ENCODE assay signal across 14 mouse cellular contexts in the genomic region with DNA sequence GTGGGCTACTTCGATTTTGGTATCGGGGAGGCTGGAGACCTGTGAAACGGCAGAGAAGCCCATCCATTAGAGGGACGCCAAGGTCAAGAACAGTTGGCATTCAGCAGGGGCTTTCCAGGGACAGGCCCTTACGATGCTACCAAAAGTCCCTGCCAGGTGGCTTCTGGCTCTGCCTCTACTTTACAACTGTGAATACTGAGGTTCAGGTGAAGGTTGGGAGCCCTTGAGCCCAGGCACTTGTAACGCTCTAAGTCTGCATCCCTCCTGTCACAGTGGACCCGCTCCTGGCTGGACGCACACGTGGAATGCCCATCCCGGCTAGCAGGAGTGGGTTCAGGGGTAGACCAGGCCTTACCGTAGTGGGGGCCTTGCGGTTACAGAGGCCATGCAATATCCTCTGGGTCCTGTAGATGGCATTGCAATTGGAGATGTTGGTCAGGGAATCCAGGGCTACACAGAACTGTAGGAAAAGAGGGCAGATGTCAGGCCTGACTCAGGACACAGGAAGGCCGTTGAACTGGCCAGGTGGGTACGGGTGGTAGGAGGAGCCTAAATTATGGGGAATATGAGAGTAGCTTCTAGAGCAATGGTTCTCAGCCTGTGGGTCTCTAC. TPM values are rescaled to one million over a fixed set of nuclear protein-coding genes. Genes with fewer than 3 reads are reported as not detected.
DNase-seq lines count a peak whose midpoint lies in the region; ATAC-seq and TF ChIP-seq lines count a peak whose summit lies in the region.
"Had no signal": no experiment of that assay in that cellular context is flagged by ENCODE, and none has a peak within 500 bp of the region (broad histone marks: within the 10 kb centered on the region; RNA-seq: fewer than 3 reads in every experiment).

No protein-coding gene starts in this region.

- DNase-seq in kidney, postnatal 10 days, result peak; percentile 31
- no peak for DNase-seq in kidney, adult 8-10 months
- no peak for DNase-seq in CH12.LX (ENCODE audit: extremely low read depth)
- DNase-seq in ES-E14 (ENCODE audit: low read depth, low spot score), result peak; percentile 35
- DNase-seq in adrenal gland, postnatal 25 days, result no peak
- DNase-seq: thymus, postnatal 14 days had no signal

- H3K27ac ChIP-seq in CH12.LX (ENCODE audit: insufficient read depth, low read depth), result peak overlapping the region; percentile 86
- no peak overlapping the region for H3K27ac ChIP-seq in ES-E14 (ENCODE audit: insufficient read depth, low read depth, low read length, poor library complexity, severe bottlenecking)

- peak overlapping the region in 1 of 3 experiments; percentile 4 for H3K4me3 ChIP-seq in CH12.LX (replicated peaks in 1 of 3; ENCODE audit: low read depth in 2 of 3, low read length in 2 of 3, poor library complexity in 1 of 3)
- H3K4me3 ChIP-seq in ES-E14 (ENCODE audit: insufficient read depth in 1 of 2, low read depth in 1 of 2, low read length in 2 of 2, poor library complexity in 1 of 2, severe bottlenecking in 1 of 2), result no peak overlapping the region

- H3K27me3 ChIP-seq in CH12.LX (replicated peaks), result no peaks in the 10 kb centered on the region

- peaks cover 0 to 18% of the 10 kb centered on the region in 2 experiments for H3K36me3 ChIP-seq in CH12.LX (replicated peaks in 1 of 2; ENCODE audit: control insufficient read depth in 1 of 2, insufficient read depth in 1 of 2, low read length in 1 of 2)
- H3K36me3 ChIP-seq in ES-E14 (ENCODE audit: control insufficient read depth, insufficient read depth, low read length, poor library complexity, severe bottlenecking), result no peaks in the 10 kb centered on the region

- H3K4me1 ChIP-seq in CH12.LX (ENCODE audit: control insufficient read depth in 1 of 2, insufficient read depth in 2 of 2), result peaks cover 41 to 93% of the 10 kb centered on the region in 2 experiments
- H3K4me1 ChIP-seq in ES-E14 (ENCODE audit: control insufficient read depth in 2 of 2, insufficient read depth in 2 of 2, low read length in 2 of 2, poor library complexity in 1 of 2), result peaks cover 0 to 12% of the 10 kb centered on the region in 2 experiments; a peak in 1 of 4 replicates

- TF ChIP-seq RAD21 in CH12.LX (IDR thresholded peaks at IDR 0.05; ENCODE audit: low read depth, low read length), result peak; percentile 51

- H3K79me2 ChIP-seq in CH12.LX (replicated peaks; ENCODE audit: control insufficient read depth, extremely low read depth, insufficient read depth, poor library complexity, severe bottlenecking), result no peaks in the 10 kb centered on the region

- TF ChIP-seq POLR2A in CH12.LX (IDR thresholded peaks at IDR 0.05; ENCODE audit: low read depth, low read length), result peak; percentile 29; the same call in 1 of the 2 replicates

- in situ Hi-C loops in CH12.LX (cut with MboI; ENCODE audit: low pct_ligation_motif_present, low pct_unique_long_range_greater_than_20kb, low sequenced_read_pairs) (no loop called here), ES-E14 (cut with MboI; ENCODE audit: low sequenced_read_pairs in 2 of 2, unreplicated experiment in 2 of 2) (no loop called here)

- H3K9ac ChIP-seq in CH12.LX (ENCODE audit: insufficient read depth, low read depth) (peak overlapping the region; percentile 11; the same call in 1 of the 2 replicates), ES-E14 (ENCODE audit: insufficient read depth, low read depth, low read length, poor library complexity, severe bottlenecking) (no peak overlapping the region)

- TF ChIP-seq EP300 in CH12.LX (IDR thresholded peaks at IDR 0.05; ENCODE audit: low read length), result peak; percentile 79

- TF ChIP-seq CTCF in CH12.LX (conservative IDR thresholded peaks at IDR 0.05 in 1 of 2, IDR thresholded peaks at IDR 0.05 in 1 of 2; ENCODE audit: low read depth in 2 of 2, low read length in 2 of 2), result peak; percentile 49 to 76; a peak in 3 of 4 replicates

- H3K4me2 ChIP-seq in CH12.LX (ENCODE audit: insufficient read depth, low read depth, poor library complexity, severe bottlenecking), result peak overlapping the region; percentile 10

- H3K9me3 ChIP-seq in CH12.LX (replicated peaks; ENCODE audit: low read length), result no peaks in the 10 kb centered on the region
- H3K9me3 ChIP-seq in ES-E14 (ENCODE audit: control insufficient read depth, insufficient read depth, low read depth, low read length), result no peaks in the 10 kb centered on the region

- ATAC-seq in granulocyte monocyte progenitor cell, adult 5-6 weeks (replicated peaks; ENCODE audit: poor library complexity, severe bottlenecking), result peak; percentile 26; the same call in 1 of the 2 replicates
- no peak for ATAC-seq in inflammation-experienced regulatory T-cells, adult 6 months

- dilution Hi-C loops in CH12.LX (cut with MboI; ENCODE audit: extremely low pct_ligation_motif_present, extremely low pct_unique_long_range_greater_than_20kb, low sequenced_read_pairs), result no loop called here

TF ChIP-seq in CH12.LX, 34 proteins besides CTCF, POLR2A, EP300 and RAD21 (continues in another document):
- TF ChIP-seq ZC3H11A (IDR thresholded peaks at IDR 0.05; ENCODE audit: low read depth, low read length) (no peak), HCFC1 (IDR thresholded peaks at IDR 0.05; ENCODE audit: low read depth, low read length) (peak; percentile 52), ZNF384 (IDR thresholded peaks at IDR 0.05; ENCODE audit: low read depth, low read length) (no peak), ETS1 (conservative IDR thresholded peaks at IDR 0.05; ENCODE audit: low read depth, low read length) (peak; percentile 0; the same call in 1 of the 2 replicates), POLR2AphosphoS2 (IDR thresholded peaks at IDR 0.05; ENCODE audit: low read depth, low read length) (no peak), KAT2A (IDR thresholded peaks at IDR 0.05; ENCODE audit: insufficient replicate concordance, low read length) (no peak), USF2 (conservative IDR thresholded peaks at IDR 0.05; ENCODE audit: low read depth, low read length) (no peak), JUND (conservative IDR thresholded peaks at IDR 0.05; ENCODE audit: low read depth, low read length) (no peak), MAZ (IDR thresholded peaks at IDR 0.05; ENCODE audit: low read depth, low read length) (peak; percentile 79), MAX (IDR thresholded peaks at IDR 0.05; ENCODE audit: low read length) (peak; percentile 73; the same call in 1 of the 2 replicates), BHLHE40 (IDR thresholded peaks at IDR 0.05; ENCODE audit: low read depth, low read length) (peak; percentile 47; the same call in 1 of the 2 replicates), E2F4 (IDR thresholded peaks at IDR 0.05; ENCODE audit: insufficient replicate concordance, low read depth, low read length) (no peak), GABPA (IDR thresholded peaks at IDR 0.05; ENCODE audit: insufficient replicate concordance, low read depth, low read length) (no peak), RCOR1 (conservative IDR thresholded peaks at IDR 0.05; ENCODE audit: low read depth, low read length) (0 out of 2 replicates have a peak, but pooled peaks have one; percentile 35), NELFE (IDR thresholded peaks at IDR 0.05; ENCODE audit: low read depth, low read length) (0 out of 2 replicates have a peak, but pooled peaks have one; percentile 33)

TF ChIP-seq in ES-E14, 5 proteins besides CTCF, POLR2A, EP300 and RAD21:
- TF ChIP-seq CHD2 (IDR thresholded peaks at IDR 0.05; ENCODE audit: low read depth, low read length) (no peak), ZC3H11A (IDR thresholded peaks at IDR 0.05; ENCODE audit: borderline replicate concordance, low read depth, low read length) (no peak), HCFC1 (IDR thresholded peaks at IDR 0.05; ENCODE audit: borderline replicate concordance, insufficient read depth, low read length) (no peak), MAFK (IDR thresholded peaks at IDR 0.05; ENCODE audit: insufficient read depth, low read depth, low read length) (no peak), ZNF384 (IDR thresholded peaks at IDR 0.05; ENCODE audit: low read depth, low read length) (no peak)
TF ChIP-seq in ES-E14: peak in this region for 0.

RNA-seq across cellular contexts. Expression of a gene that starts 2.3 kb away (rescaled TPM):
- total RNA-seq in CH12.LX (2012; rRNA removed) (1.8 and 2.8 TPM in 2 replicates), CH12.LX (2014; rRNA removed) (3.4 and 4.8 TPM in 2 replicates), ES-E14 (2012; rRNA removed) (not detected in 2 replicates)
- polyA plus RNA-seq in CH12.LX (2012; ENCODE audit: insufficient read length, low read depth), result 2.8 and 3.6 TPM in 2 replicates
- not detected in 2 replicates for total RNA-seq in granulocyte monocyte progenitor cell, adult 5-6 weeks (2014; fragmentation: Nextera tagmentation)
- not detected in 2 replicates for total RNA-seq in granulocyte monocyte progenitor cell, adult 5-6 weeks (2017)
- not detected for polyA plus RNA-seq in inflammation-experienced regulatory T-cells, adult 6 months (2017; shearing (Covaris generic))
- not detected in 2 replicates for total RNA-seq in adrenal gland, postnatal 25 days (2021)
- total RNA-seq: adrenal gland, postnatal 4 days; gastrocnemius, postnatal 4 days; left cerebral cortex, postnatal 14 days; megakaryocyte-erythroid progenitor cell, adult 5-6 weeks had no signal
- polyA plus RNA-seq: embryonic facial prominence, embryonic 14.5 days; intestine, embryonic 14.5 days had no signal

RNA-seq across cellular contexts. Expression of a gene that starts 13.8 kb away (rescaled TPM):
- total RNA-seq in CH12.LX (2012; rRNA removed) (26.3 and 35.6 TPM in 2 replicates), CH12.LX (2014; rRNA removed) (75.5 and 83.1 TPM in 2 replicates), ES-E14 (2012; rRNA removed) (not detected in 2 replicates)
- polyA plus RNA-seq in CH12.LX (2012; ENCODE audit: insufficient read length, low read depth), result 19.5 and 24.5 TPM in 2 replicates
- 1.5 TPM in 1 of 2 replicates, not detected in the other for total RNA-seq in granulocyte monocyte progenitor cell, adult 5-6 weeks (2014; fragmentation: Nextera tagmentation)
- not detected in 2 replicates for total RNA-seq in granulocyte monocyte progenitor cell, adult 5-6 weeks (2017)
- 10 to 100 TPM in 2 of 3 experiments, 1 to 10 TPM in 1; 3.1 to 26.5 (median 14.7) TPM for polyA plus RNA-seq in inflammation-experienced regulatory T-cells, adult 6 months (2017; shearing (Covaris generic))
- total RNA-seq in adrenal gland, postnatal 25 days (2021), result not detected in 2 replicates
- total RNA-seq: adrenal gland, postnatal 4 days; left cerebral cortex, postnatal 14 days had no signal

Comparison
In these comparisons a context has a peak if more than half of its experiments do, and no peak if none do; other contexts are left out.
1. DNase-seq: peak in kidney, postnatal 10 days (single experiment) and ES-E14 (single experiment); none in kidney, adult 8-10 months (0 of 2), CH12.LX (single experiment) and adrenal gland, postnatal 25 days (single experiment).
2. RNA of a gene that starts 13.8 kb away (total RNA-seq): 26.3 to 83.1 TPM in CH12.LX; 1.5 TPM in granulocyte monocyte progenitor cell, adult 5-6 weeks, not detected in ES-E14 and not detected in adrenal gland, postnatal 25 days; every median in the first group is over 10 times any median in the second.